In genomic region chr6:127153972-127154707, GRCm38 (mm10) we compare ENCODE assay signal across 8 mouse cellular contexts. TPM values are rescaled to one million over a fixed set of nuclear protein-coding genes. Genes with fewer than 3 reads are reported as not detected.
A peak's percentile ranks its signal among the peaks of the same experiment; 100 is the strongest.
DNase-seq lines count a peak whose midpoint lies in the region; ATAC-seq and TF ChIP-seq lines count a peak whose summit lies in the region.

No protein-coding gene starts in this region.

- no peak for TF ChIP-seq CTCF in olfactory bulb, adult 2 months (IDR thresholded peaks at IDR 0.05; ENCODE audit: insufficient read depth, low read depth, low read length)

- peak overlapping the region; percentile 87 for H3K4me2 ChIP-seq in heart, embryonic 13.5 days
- H3K4me2 ChIP-seq in limb, embryonic 15.5 days = peak overlapping the region; percentile 93

- DNase-seq in heart, embryonic 10.5 days (ENCODE audit: low spot score) = no peak
- no peak for DNase-seq in heart, postnatal 25 days (ENCODE audit: low spot score)
- DNase-seq in NIH3T3 (ENCODE audit: low read depth) = peak; percentile 29
- no peak for DNase-seq in natural killer cell, adult 2 months (ENCODE audit: low spot score in 2 of 2)
- DNase-seq in ovary, adult 18-20 months (ENCODE audit: low spot score) = no peak

- TF ChIP-seq POLR2A in olfactory bulb, adult 2 months (IDR thresholded peaks at IDR 0.05; ENCODE audit: insufficient read depth, low read depth, low read length) = no peak

- peaks cover 16% of the 10 kb centered on the region; the same call in 1 of the 2 replicates for H3K27me3 ChIP-seq in heart, embryonic 10.5 days (ENCODE audit: insufficient read depth, poor library complexity, severe bottlenecking)
- peaks cover 10% of the 10 kb centered on the region for H3K27me3 ChIP-seq in heart, embryonic 13.5 days (replicated peaks)
- 0 out of 2 replicates have a peak, but pooled peaks cover 3% of the 10 kb centered on the region for H3K27me3 ChIP-seq in limb, embryonic 15.5 days

- peak overlapping the region; percentile 82 for H3K9ac ChIP-seq in heart, embryonic 13.5 days
- H3K9ac ChIP-seq in limb, embryonic 15.5 days = peak overlapping the region; percentile 45

- no peak for ATAC-seq in heart, embryonic 13.5 days (ENCODE audit: extremely low read depth, insufficient number of reproducible peaks, low FRiP score, low TSS enrichment)
- ATAC-seq in limb, embryonic 15.5 days (ENCODE audit: insufficient number of reproducible peaks, low FRiP score, low TSS enrichment, low read depth) = no peak

- intact Hi-C loops in heart, postnatal 25 days (cut with DNase I) = no loop called here

- under 1% methylated on average over 30 of the region's 30 CpGs for WGBS in heart, embryonic 10.5 days
- WGBS in heart, embryonic 13.5 days = 1% methylated on average over 30 of the region's 30 CpGs
- 1% methylated on average over 30 of the region's 30 CpGs for WGBS in limb, embryonic 15.5 days
- 5% methylated on average over 30 of the region's 30 CpGs for WGBS in olfactory bulb, adult 2 months

- peak overlapping the region; percentile 75 for H3K4me3 ChIP-seq in heart, embryonic 10.5 days
- H3K4me3 ChIP-seq in heart, embryonic 13.5 days = peak overlapping the region; percentile 92
- peak overlapping the region; percentile 80 for H3K4me3 ChIP-seq in limb, embryonic 15.5 days
- H3K4me3 ChIP-seq in olfactory bulb, adult 2 months (ENCODE audit: insufficient read depth, low read depth, low read length) = peak overlapping the region; percentile 37; the same call in 1 of the 2 replicates

- H3K27ac ChIP-seq in heart, embryonic 10.5 days = peak overlapping the region; percentile 98
- H3K27ac ChIP-seq in heart, embryonic 13.5 days (replicated peaks) = peak overlapping the region; percentile 87
- peak overlapping the region; percentile 97 for H3K27ac ChIP-seq in limb, embryonic 15.5 days
- H3K27ac ChIP-seq in olfactory bulb, adult 2 months (ENCODE audit: insufficient read depth, low read depth, low read length) = no peak overlapping the region

- H3K4me1 ChIP-seq in heart, embryonic 10.5 days = peaks cover 37% of the 10 kb centered on the region
- H3K4me1 ChIP-seq in heart, embryonic 13.5 days = peaks cover 31% of the 10 kb centered on the region
- H3K4me1 ChIP-seq in limb, embryonic 15.5 days = peaks cover 48% of the 10 kb centered on the region
- H3K4me1 ChIP-seq in olfactory bulb, adult 2 months (ENCODE audit: control insufficient read depth, insufficient read depth, low read length) = peaks cover 47% of the 10 kb centered on the region

- no peaks in the 10 kb centered on the region for H3K36me3 ChIP-seq in heart, embryonic 10.5 days
- H3K36me3 ChIP-seq in heart, embryonic 13.5 days = no peaks in the 10 kb centered on the region
- H3K36me3 ChIP-seq in limb, embryonic 15.5 days = no peaks in the 10 kb centered on the region

- H3K9me3 ChIP-seq in heart, embryonic 10.5 days = no peaks in the 10 kb centered on the region
- no peaks in the 10 kb centered on the region for H3K9me3 ChIP-seq in heart, embryonic 13.5 days
- no peaks in the 10 kb centered on the region for H3K9me3 ChIP-seq in limb, embryonic 15.5 days

RNA-seq across cellular contexts. Expression of gene Ccnd2, which starts 2.1 kb away (rescaled TPM):
- 914 and 924 TPM in 2 replicates for polyA plus RNA-seq in heart, embryonic 10.5 days (2016; fragmentation: Nextera tagmentation; extraction: Ambion mirVana)
- 100 to 1,000 TPM; 155 to 157 TPM for total RNA-seq in heart, postnatal 25 days (2021)
- polyA plus RNA-seq in heart, embryonic 13.5 days (2015; fragmentation: Nextera tagmentation; extraction: Ambion mirVana) = 583 and 638 TPM in 2 replicates
- polyA plus RNA-seq in limb, embryonic 15.5 days (2015; fragmentation: Nextera tagmentation; extraction: Ambion mirVana) = 1,131 and 1,164 TPM in 2 replicates
- 47.9 TPM in 1 of 2 replicates, not detected in the other for polyA plus RNA-seq in olfactory bulb, adult 2 months (2012; ENCODE audit: insufficient read depth, insufficient read length, low replicate concordance, missing spikeins)

RNA-seq across cellular contexts. Expression of gene Tigar, which starts 44.8 kb away (rescaled TPM):
- polyA plus RNA-seq in heart, embryonic 10.5 days (2016; fragmentation: Nextera tagmentation; extraction: Ambion mirVana) = 9.0 and 12.6 TPM in 2 replicates
- 10 to 100 TPM; 41.9 to 50.4 TPM for total RNA-seq in heart, postnatal 25 days (2021)
- 7.6 and 8.1 TPM in 2 replicates for polyA plus RNA-seq in heart, embryonic 13.5 days (2015; fragmentation: Nextera tagmentation; extraction: Ambion mirVana)
- 2.2 and 2.6 TPM in 2 replicates for polyA plus RNA-seq in limb, embryonic 15.5 days (2015; fragmentation: Nextera tagmentation; extraction: Ambion mirVana)
- not detected in 2 replicates for polyA plus RNA-seq in olfactory bulb, adult 2 months (2012; ENCODE audit: insufficient read depth, insufficient read length, low replicate concordance, missing spikeins)

Comparison
In these comparisons a context has a peak if more than half of its experiments do, and no peak if none do; other contexts are left out.
1. H3K4me3 ChIP-seq: peak in every context shown above with its lines; median percentile 92 in heart, embryonic 13.5 days; 80 in limb, embryonic 15.5 days; 75 in heart, embryonic 10.5 days; 37 in olfactory bulb, adult 2 months.
2. RNA of gene Ccnd2, which starts 2.1 kb away (polyA plus RNA-seq): 1,131 to 1,164 TPM in limb, embryonic 15.5 days, 914 to 924 TPM in heart, embryonic 10.5 days and 583 to 638 TPM in heart, embryonic 13.5 days; 47.9 TPM in olfactory bulb, adult 2 months; every median in the first group is over 10 times any median in the second.